Mouse (Mus musculus) midbrain, embryonic 11.5 days (tissue): Measurements from ENCODE around the gene Tiam1. TPM values are rescaled to one million over a fixed set of nuclear protein-coding genes. Genes with fewer than 3 reads are reported as not detected.

Experiments used
- ATAC-seq: fragments of 200-750 bp; cut with Nextera tagmentation; 2 replicates; pipeline ENCODE4 v1.8.0; 2017; ENCODE audit warnings: moderate TSS enrichment, moderate library complexity; ENCODE audit not compliant: low FRiP score
- DNase-seq: peaks from one replicate; pipeline ENCODE4 v3.0.0; 2015; ENCODE audit warnings: low spot score; ENCODE audit errors: missing footprints
- H3K27ac ChIP-seq: fragments of 300-500 bp; sonication (generic); 2 replicates; pipeline ENCODE4 v1.5.1; 2014; ENCODE audit warnings: low read depth, low read length
- H3K27me3 ChIP-seq: fragments of 300-500 bp; sonication (generic); 2 replicates; pipeline ENCODE4 v1.6.1; 2014; ENCODE audit warnings: mild to moderate bottlenecking, low read length, moderate library complexity, mixed read lengths; ENCODE audit not compliant: control insufficient read depth, insufficient read depth
- H3K36me3 ChIP-seq: fragments of 300-500 bp; sonication (generic); 2 replicates; pipeline ENCODE4 v1.6.1; 2014; ENCODE audit warnings: mild to moderate bottlenecking, low read length, moderate library complexity, mixed read lengths; ENCODE audit not compliant: control insufficient read depth, insufficient read depth
- H3K4me1 ChIP-seq: fragments of 300-500 bp; sonication (generic); 2 replicates; pipeline ENCODE4 v1.6.1; 2014; ENCODE audit warnings: low read length; ENCODE audit not compliant: control insufficient read depth, insufficient read depth
- H3K4me2 ChIP-seq: fragments of 300-500 bp; sonication (generic); 2 replicates; pipeline ENCODE4 v1.6.1; 2014; ENCODE audit warnings: mild to moderate bottlenecking, moderate library complexity
- H3K4me3 ChIP-seq: fragments of 300-500 bp; sonication (generic); 2 replicates; pipeline ENCODE4 v1.5.1; 2014; ENCODE audit warnings: low read depth, low read length
- H3K9ac ChIP-seq: fragments of 300-500 bp; sonication (generic); 2 replicates; pipeline ENCODE4 v1.6.1; 2014; ENCODE audit warnings: low read length
- H3K9me3 ChIP-seq: fragments of 300-500 bp; sonication (generic); 2 replicates; pipeline ENCODE4 v1.6.1; 2016; ENCODE audit warnings: low read length; ENCODE audit not compliant: control insufficient read depth
- WGBS: fragments of 180-500 bp; shearing (Covaris S2); extraction: QIAGEN DNeasy Blood & Tissue Kit; methylation state at CpG from one replicate; pipeline ENCODE4 v1.1.7; 2014; 5-methylcytosine and 5-hydroxymethylcytosine counted together
- polyA plus RNA-seq: library from polyadenylated mRNA; unstranded; fragments of >200 nt; fragmentation: Nextera tagmentation; extraction: Ambion mirVana; gene quantifications from 2 replicates; pipeline ENCODE4 v1.2.1, GENCODE M21; 2014

The Tiam1 gene
- polyA plus RNA-seq, 1 experiment from 2014 or later = 14.2 TPM

DNA sequence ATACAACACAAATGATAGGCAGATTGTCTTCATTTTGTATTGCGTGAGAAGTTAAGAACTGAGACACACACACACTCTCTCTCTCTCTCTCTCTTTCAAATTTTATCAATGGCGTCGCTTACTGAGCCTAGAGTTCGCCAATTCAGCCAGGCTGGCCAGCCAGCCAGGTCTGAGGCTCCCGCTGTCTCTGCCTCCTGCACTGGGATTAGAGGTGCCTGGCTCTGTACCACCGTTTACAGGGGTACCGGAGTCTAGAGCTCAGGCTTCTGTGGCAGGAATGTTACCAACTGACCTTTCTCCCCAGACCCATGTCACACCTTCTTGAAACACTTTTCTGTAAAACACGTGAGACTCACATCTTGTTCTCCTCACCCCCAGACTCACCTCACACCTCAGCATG is 298.1 kb downstream of the Tiam1 start:
- no peak for ATAC-seq
- DNase-seq = no peak
- Histone ChIP-seq H3K4me1 (no peaks in the 10 kb centered on the region), H3K27me3 (no peaks in the 10 kb centered on the region), H3K27ac (no peak overlapping the region), H3K4me2 (no peak overlapping the region), H3K9me3 (no peaks in the 10 kb centered on the region; the same call in 1 of the 2 replicates), H3K36me3 (0 out of 2 replicates have a peak, but pooled peaks cover 3% of the 10 kb centered on the region), H3K9ac (no peak overlapping the region), H3K4me3 (no peak overlapping the region)
- WGBS = 72% methylated on average over 8 of the region's 8 CpGs

DNA sequence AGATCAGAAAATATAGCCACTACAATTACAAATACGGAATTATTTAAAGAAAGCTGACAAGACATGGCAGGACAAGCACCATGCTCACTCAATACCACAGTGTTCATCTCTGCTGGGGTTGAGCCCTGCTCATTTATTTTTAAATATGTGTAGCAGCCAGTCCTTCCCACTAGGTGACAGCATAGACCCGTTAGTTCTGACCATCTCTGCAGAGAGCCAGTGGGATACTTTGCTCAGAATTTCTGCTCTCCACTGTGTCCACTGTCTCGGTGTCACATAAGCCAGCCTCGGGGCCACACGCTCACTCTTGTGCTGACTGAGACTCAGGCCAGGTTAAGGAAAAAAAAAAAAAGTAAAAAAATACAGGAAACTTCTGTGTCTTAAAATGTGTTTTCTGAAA is 299.0 kb downstream of the Tiam1 start:
- DNase-seq (peak; percentile 90), ATAC-seq (peak; percentile 87)
- H3K27me3 ChIP-seq = no peaks in the 10 kb centered on the region
- H3K4me1 ChIP-seq = no peaks in the 10 kb centered on the region
- H3K36me3 ChIP-seq = 0 out of 2 replicates have a peak, but pooled peaks cover 3% of the 10 kb centered on the region
- no peak overlapping the region for H3K4me2 ChIP-seq
- WGBS = 35% methylated on average over 5 of the region's 5 CpGs
- H3K9ac ChIP-seq = no peak overlapping the region
- no peak overlapping the region for H3K27ac ChIP-seq
- H3K9me3 ChIP-seq = no peaks in the 10 kb centered on the region; the same call in 1 of the 2 replicates
- no peak overlapping the region for H3K4me3 ChIP-seq

- Histone ChIP-seq H3K27me3 (no peaks in the 10 kb centered on the region), H3K4me2 (no peak overlapping the region), H3K4me3 (no peak overlapping the region), H3K9ac (no peak overlapping the region), H3K27ac (no peak overlapping the region), H3K36me3 (no peaks in the 10 kb centered on the region), H3K9me3 (no peaks in the 10 kb centered on the region), H3K4me1 (no peaks in the 10 kb centered on the region)
- ATAC-seq (no peak), DNase-seq (peak; percentile 87)
- WGBS = 73% methylated on average over 6 of the region's 6 CpGs
Measured at GRCm38 (mm10) chr16:89841894-89842293, 301.7 kb downstream of the Tiam1 start.

GRCm38 (mm10) chr16:89840361-89840760 is 303.2 kb downstream of the Tiam1 start:
- Histone ChIP-seq H3K36me3 (no peaks in the 10 kb centered on the region), H3K9me3 (no peaks in the 10 kb centered on the region), H3K4me3 (no peak overlapping the region), H3K4me1 (no peaks in the 10 kb centered on the region), H3K4me2 (no peak overlapping the region), H3K27ac (no peak overlapping the region), H3K9ac (no peak overlapping the region), H3K27me3 (no peaks in the 10 kb centered on the region)
- DNase-seq = no peak
- WGBS = 92% methylated on average over 6 of the region's 6 CpGs
- no peak for ATAC-seq

DNA sequence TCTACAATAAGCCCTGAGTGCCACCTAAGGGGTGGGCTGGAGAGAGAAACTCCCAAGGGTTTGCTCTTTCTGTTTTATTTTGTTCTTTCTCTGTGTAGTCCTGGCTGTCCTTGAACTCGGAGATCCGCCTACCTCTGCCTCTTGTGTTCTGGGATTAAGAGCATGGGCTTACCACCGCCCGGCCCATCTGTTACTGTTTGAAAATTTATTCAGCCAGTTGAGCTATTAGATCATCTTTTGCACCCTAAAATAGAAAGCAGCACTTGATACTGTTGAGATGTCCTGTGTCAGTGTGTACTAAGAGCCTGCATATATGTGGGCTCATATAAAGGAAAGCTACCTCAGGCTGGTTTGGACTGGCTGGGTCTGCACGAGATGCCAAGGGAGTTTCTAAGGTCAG is 303.7 kb downstream of the Tiam1 start:
- Histone ChIP-seq H3K27ac (no peak overlapping the region), H3K36me3 (no peaks in the 10 kb centered on the region), H3K9me3 (no peaks in the 10 kb centered on the region), H3K4me3 (no peak overlapping the region), H3K4me2 (no peak overlapping the region), H3K4me1 (no peaks in the 10 kb centered on the region), H3K27me3 (no peaks in the 10 kb centered on the region), H3K9ac (no peak overlapping the region)
- DNase-seq (no peak), ATAC-seq (no peak)
- 87% methylated on average over 5 of the region's 5 CpGs for WGBS

DNA sequence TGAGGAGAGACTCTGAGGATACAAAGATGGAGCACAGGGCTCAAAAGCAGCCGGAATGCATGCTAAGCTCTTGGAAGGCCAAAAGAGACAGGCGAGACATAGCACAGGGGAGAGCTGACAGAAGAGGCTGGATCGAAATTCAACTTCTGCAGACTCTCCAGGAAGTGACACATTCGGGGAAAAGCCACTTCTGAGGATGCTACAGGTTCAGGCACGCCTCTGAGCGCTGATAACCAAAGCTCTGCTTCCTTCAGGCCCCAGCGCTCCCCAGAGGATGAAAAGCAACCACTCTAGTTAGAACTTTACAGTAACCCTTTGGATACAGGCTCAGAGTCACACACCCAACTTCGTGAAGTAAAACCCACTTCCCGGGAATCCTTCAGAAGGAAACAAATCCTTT is 306.5 kb downstream of the Tiam1 start:
- no peak for ATAC-seq
- Histone ChIP-seq H3K4me1 (no peaks in the 10 kb centered on the region), H3K4me3 (no peak overlapping the region), H3K27ac (no peak overlapping the region), H3K27me3 (no peaks in the 10 kb centered on the region), H3K4me2 (no peak overlapping the region), H3K36me3 (no peaks in the 10 kb centered on the region), H3K9ac (no peak overlapping the region), H3K9me3 (no peaks in the 10 kb centered on the region)
- WGBS = 87% methylated on average over 9 of the region's 9 CpGs
- DNase-seq = no peak

DNA sequence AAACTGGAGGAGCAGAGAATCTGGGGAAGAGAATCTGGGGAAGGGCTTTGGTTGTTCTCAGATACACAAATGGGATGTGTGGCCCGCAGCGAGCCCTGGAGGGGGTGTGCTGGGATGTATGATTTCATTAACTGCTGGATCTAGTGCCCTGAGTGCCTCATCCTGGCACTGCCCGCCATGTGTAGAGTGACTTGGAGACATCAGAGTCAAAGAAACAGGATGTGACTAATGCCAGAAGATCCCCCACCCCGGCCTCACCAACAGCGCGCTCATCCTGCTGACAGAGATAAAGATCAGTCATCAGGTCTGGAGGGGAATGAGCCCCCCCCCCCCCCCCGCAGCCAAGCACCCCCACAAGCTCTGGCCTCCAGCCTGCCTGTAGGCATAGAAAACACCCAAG is 308.0 kb downstream of the Tiam1 start:
- ATAC-seq (no peak), DNase-seq (peak; percentile 37)
- no peak overlapping the region for H3K27ac ChIP-seq
- H3K4me1 ChIP-seq = no peaks in the 10 kb centered on the region
- H3K4me3 ChIP-seq = no peak overlapping the region
- 89% methylated on average over 7 of the region's 7 CpGs for WGBS
- no peaks in the 10 kb centered on the region for H3K27me3 ChIP-seq
- H3K9me3 ChIP-seq = no peaks in the 10 kb centered on the region
- no peak overlapping the region for H3K4me2 ChIP-seq
- no peak overlapping the region for H3K9ac ChIP-seq
- no peaks in the 10 kb centered on the region for H3K36me3 ChIP-seq

- Histone ChIP-seq H3K4me2 (no peak overlapping the region), H3K9ac (no peak overlapping the region)
Measured at GRCm38 (mm10) chr16:89833011-89833410, 310.6 kb downstream of the Tiam1 start.

DNA sequence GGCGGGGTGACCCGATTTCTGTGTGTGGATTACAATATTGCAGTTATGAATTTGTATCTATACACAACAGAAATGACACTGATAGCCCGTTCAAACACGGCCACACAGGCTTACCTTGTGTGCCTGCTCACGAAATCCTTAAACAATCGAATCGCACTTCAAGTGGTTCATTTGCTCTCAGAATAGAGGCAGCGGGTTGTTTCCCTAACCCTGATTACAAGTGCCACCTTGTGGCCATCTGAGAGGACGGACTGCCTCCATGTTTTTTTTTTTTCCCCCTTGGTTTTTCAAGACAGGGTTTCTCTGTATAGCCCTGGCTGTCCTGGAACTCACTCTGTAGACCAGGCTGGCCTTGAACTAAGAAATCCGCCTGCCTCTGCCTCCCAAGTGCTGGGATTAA is 312.4 kb downstream of the Tiam1 start:
- Histone ChIP-seq H3K4me2 (no peak overlapping the region), H3K9me3 (no peaks in the 10 kb centered on the region), H3K9ac (no peak overlapping the region), H3K4me1 (peaks cover 2% of the 10 kb centered on the region; the same call in 1 of the 2 replicates), H3K27ac (no peak overlapping the region), H3K36me3 (no peaks in the 10 kb centered on the region), H3K4me3 (no peak overlapping the region), H3K27me3 (no peaks in the 10 kb centered on the region)
- WGBS = 41% methylated on average over 10 of the region's 10 CpGs
- ATAC-seq = peak; percentile 56
- DNase-seq = peak; percentile 88

More at GRCm38 (mm10) chr16:89833011-89833410, 310.6 kb downstream of the Tiam1 start:
- H3K36me3 ChIP-seq = no peaks in the 10 kb centered on the region
- H3K4me1 ChIP-seq = no peaks in the 10 kb centered on the region
- ATAC-seq = no peak
- H3K27me3 ChIP-seq = no peaks in the 10 kb centered on the region
- no peak overlapping the region for H3K4me3 ChIP-seq
- H3K9me3 ChIP-seq = no peaks in the 10 kb centered on the region
- DNase-seq = no peak
- no peak overlapping the region for H3K27ac ChIP-seq
- 90% methylated on average over 11 of the region's 11 CpGs for WGBS
